Mouse (Mus musculus) MEL (cell line): Measurements from ENCODE around the gene Lmo1.

Experiments used
- CHD2 ChIP-seq: IDR thresholded peaks from 2 replicates; pipeline ENCODE4 v1.6.1; 2011; ENCODE audit warnings: low read length, improper control_type of control experiment
- JUND ChIP-seq: IDR thresholded peaks from 2 replicates; pipeline ENCODE4 v1.6.1; 2011; ENCODE audit warnings: low read depth, mild to moderate bottlenecking, improper control_type of control experiment, low read length
- MXI1 ChIP-seq: IDR thresholded peaks from 2 replicates; pipeline ENCODE4 v1.6.1; 2011; ENCODE audit warnings: mild to moderate bottlenecking, low read depth, low read length, improper control_type of control experiment
- NRF1 ChIP-seq: IDR thresholded peaks from 2 replicates; pipeline ENCODE4 v1.6.1; 2014; ENCODE audit warnings: low read depth, mild to moderate bottlenecking, inconsistent platforms, low read length, improper control_type of control experiment, moderate library complexity; ENCODE audit not compliant: poor library complexity, insufficient read depth, severe bottlenecking
- POLR2A ChIP-seq, 2 experiments: IDR thresholded peaks; 2 replicates each; pipeline ENCODE4 v1.6.1; 2011 to 2012; ENCODE audit warnings: low read length in 2 of 2, mild to moderate bottlenecking in 2 of 2, control low read depth in 1 of 2, improper control_type of control experiment in 1 of 2, low read depth in 1 of 2, moderate library complexity in 1 of 2; ENCODE audit not compliant: control insufficient read depth in 1 of 2, insufficient read depth in 1 of 2, poor library complexity in 1 of 2
- ZC3H11A ChIP-seq: IDR thresholded peaks from 2 replicates; pipeline ENCODE4 v1.6.1; 2012; ENCODE audit warnings: low read depth, mild to moderate bottlenecking, inconsistent platforms, low read length, improper control_type of control experiment

GRCm38 (mm10) chr7:109114950-109115349 is 60.1 kb downstream of the Lmo1 start:
- TF ChIP-seq CHD2 (no peak; the same call in 1 of the 2 replicates), POLR2A (IDR thresholded peaks at IDR 0.05; ENCODE audit: control insufficient read depth in 1 of 2, insufficient read depth in 1 of 2, low read depth in 1 of 2, low read length in 2 of 2, poor library complexity in 1 of 2) (no peak; a peak in 1 of 4 replicates), NRF1 (no peak), ZC3H11A (no peak), MXI1 (peak; percentile 36; the same call in 1 of the 2 replicates), JUND (0 out of 2 replicates have a peak, but pooled peaks have one; percentile 18)
